Mouse (Mus musculus) cerebellum, postnatal 10 days (tissue): ENCODE results near the gene Triml2.
A peak's percentile ranks its signal among the peaks of the same experiment; 100 is the strongest.

Source experiments
- DNase-seq, 2 experiments: peaks; one replicate each; pipeline ENCODE4 v3.0.0; 2021; ENCODE audit warnings: mixed read lengths in 2 of 2

Triml2 gene

GRCm38 (mm10) chr8:43180054-43180690, at the start of gene Triml2:
Gene Triml2 (plus strand): TSS chr8:43180541.
- DNase-seq = no peak

- DNase-seq = no peak
Measured at GRCm38 (mm10) chr8:43141386-43141785, 39.0 kb upstream of the Triml2 start, which contains the start of gene Triml1. Gene Triml1 (minus strand): TSS chr8:43141486.

GRCm38 (mm10) chr8:43149307-43149706, 31.0 kb upstream of the Triml2 start:
- no peak for DNase-seq

- DNase-seq = no peak
Measured at GRCm38 (mm10) chr8:43163255-43163654, 17.1 kb upstream of the Triml2 start.

- DNase-seq = no peak
Measured at GRCm38 (mm10) chr8:43164453-43164852, 15.9 kb upstream of the Triml2 start.

GRCm38 (mm10) chr8:43168083-43168482, 12.3 kb upstream of the Triml2 start:
- DNase-seq = no peak

- DNase-seq = no peak
Measured at GRCm38 (mm10) chr8:43169249-43169755, 11.0 kb upstream of the Triml2 start.

GRCm38 (mm10) chr8:43176766-43177486, 3.4 kb upstream of the Triml2 start:
- DNase-seq = no peak

- peak; percentile 23 to 26 for DNase-seq
Measured at GRCm38 (mm10) chr8:43178263-43178662, 2.1 kb upstream of the Triml2 start.

- no peak for DNase-seq
Measured at GRCm38 (mm10) chr8:43179189-43179588, 1.2 kb upstream of the Triml2 start.

GRCm38 (mm10) chr8:43182281-43182680, 1.9 kb downstream of the Triml2 start:
- DNase-seq = no peak

GRCm38 (mm10) chr8:43215554-43215953, 35.2 kb downstream of the Triml2 start:
- DNase-seq = no peak

- peak in 1 of 2 experiments; percentile 11 for DNase-seq
Measured at GRCm38 (mm10) chr8:43243326-43243725, 63.0 kb downstream of the Triml2 start.
